Mouse (Mus musculus): ENCODE data around the gene Dse.

- TF ChIP-seq CTCF (IDR thresholded peaks at IDR 0.05; ENCODE audit: low read depth) = no peak
- no peak for TF ChIP-seq EP300 (IDR thresholded peaks at IDR 0.05; ENCODE audit: low read depth)
These were observed 22.6 kb downstream of the Dse start for GRCm38 (mm10) chr10:34184956-34185355.

Measured in liver, postnatal 0 days (tissue).